Mouse (Mus musculus) spleen, adult 10 weeks (tissue): ENCODE data around the gene D630039A03Rik. TPM values are rescaled to one million over a fixed set of nuclear protein-coding genes. Genes with fewer than 3 reads are reported as not detected.

Experiments
- polyA plus RNA-seq: library from polyadenylated mRNA; stranded (reverse); fragments of 350-450 nt; fragmentation: Illumina TruSeq; extraction: RNeasy Lipid Tissue Mini Kit (QIAGEN cat#74804); gene quantifications from one replicate; pipeline ENCODE4 v1.2.3, GENCODE M21; 2015; ENCODE audit warnings: low replicate concordance; ENCODE audit not compliant: insufficient read depth

The D630039A03Rik gene
- 0.51 TPM for polyA plus RNA-seq

DNA sequence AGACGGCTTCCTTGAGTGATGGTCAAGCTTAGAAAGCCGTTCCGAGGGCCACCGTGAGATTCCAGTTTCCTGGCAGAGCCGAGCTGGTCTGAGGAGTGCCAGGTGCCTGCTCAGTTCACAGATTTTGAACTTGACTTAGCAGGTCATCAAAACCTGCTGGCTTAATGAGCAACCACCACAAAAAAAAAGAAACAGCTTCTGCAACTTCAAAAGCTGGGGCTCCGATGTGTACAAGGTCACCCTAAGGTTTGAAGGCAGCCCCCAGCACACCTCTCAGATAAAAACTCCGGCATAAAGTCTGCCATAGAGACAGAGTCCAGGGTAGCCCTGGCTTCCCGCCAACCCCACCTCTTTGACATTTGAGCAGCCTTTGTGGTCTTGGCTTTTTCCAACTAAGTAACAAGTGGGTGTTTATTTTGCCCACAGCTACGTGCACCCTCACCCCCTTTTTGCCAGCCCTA lies at the start of gene D630039A03Rik:
TSS of gene D630039A03Rik (minus strand) at position 97 of the 461 bp plus-strand sequence.

DNA sequence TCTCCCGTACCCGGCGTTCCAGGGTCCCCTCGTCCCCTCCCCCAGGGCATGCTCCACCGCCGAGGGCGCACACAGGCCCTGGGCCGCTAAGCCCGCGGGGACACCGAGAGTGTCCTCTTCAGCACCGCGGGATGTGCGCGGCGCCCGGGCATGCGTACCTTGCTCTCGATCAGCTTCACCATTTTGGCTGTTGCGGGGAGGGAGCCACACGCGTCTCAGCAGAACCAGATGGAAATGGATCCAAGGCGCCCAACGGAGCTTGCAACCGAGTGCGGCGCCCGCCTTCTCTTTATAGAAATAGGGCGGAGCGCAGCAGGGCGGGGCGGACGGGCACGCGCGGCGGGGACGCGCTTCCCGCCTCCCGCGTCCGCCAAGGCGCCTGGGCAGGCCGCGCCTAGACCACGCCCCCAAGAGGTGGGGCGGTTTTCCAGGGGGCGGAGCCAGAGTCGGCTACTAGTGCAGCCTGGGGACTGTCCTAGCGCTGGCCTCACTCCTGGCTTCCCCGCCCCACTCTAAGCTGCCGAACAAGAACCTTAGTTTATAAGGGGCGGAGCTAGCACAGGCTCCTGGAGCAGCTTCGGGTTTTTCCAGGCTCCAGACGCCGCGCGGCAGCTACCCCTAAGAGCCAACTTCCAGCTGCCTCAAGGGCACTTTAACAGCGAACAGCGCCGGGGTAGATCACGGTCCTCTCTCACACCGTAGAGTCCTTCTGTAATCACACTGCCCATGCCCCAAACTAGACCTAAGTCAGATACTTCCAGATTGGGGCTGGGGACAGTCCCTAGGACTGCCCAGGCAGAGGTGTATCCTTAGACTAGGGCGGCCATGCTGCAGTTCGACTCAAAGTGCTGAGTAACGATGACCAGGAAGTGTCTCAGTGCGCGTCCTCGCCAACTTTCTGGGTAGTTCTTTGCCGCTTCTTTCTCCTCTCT lies 40.2 kb upstream of the D630039A03Rik start, which contains the start of gene Txn1:
TSS of gene Txn1 (minus strand) at position 383 of the 932 bp plus-strand sequence.

Other genes with a start within 250 kb of the D630039A03Rik start
- 21.8 TPM for gene Akap2, start 198.6 kb downstream of the D630039A03Rik start, polyA plus RNA-seq
- 201 TPM for gene Txn1, start 40.1 kb upstream of the D630039A03Rik start, polyA plus RNA-seq
- gene Txndc8, start 92.8 kb upstream of the D630039A03Rik start, polyA plus RNA-seq: not detected